Mouse (Mus musculus) spleen, postnatal 10 days (tissue): Measurements from ENCODE around the gene Scrn2.
A peak's percentile ranks its signal among the peaks of the same experiment; 100 is the strongest.

Experiments used
- DNase-seq, 2 experiments: peaks; one replicate each; pipeline ENCODE4 v3.0.0; 2021 to 2022; ENCODE audit warnings: low spot score in 2 of 2

The Scrn2 gene

GRCm38 (mm10) chr11:97029686-97030417 lies at the start of gene Scrn2:
Scrn2 (plus strand) TSS chr11:97029938.
- peak; percentile 87 to 89 for DNase-seq

- no peak for DNase-seq
Observed at GRCm38 (mm10) chr11:96980021-96980420, 49.7 kb upstream of the Scrn2 start.

GRCm38 (mm10) chr11:96981461-96981860 lies 48.3 kb upstream of the Scrn2 start:
- DNase-seq = no peak

GRCm38 (mm10) chr11:96982355-96982754 lies 47.4 kb upstream of the Scrn2 start:
- peak; percentile 68 to 87 for DNase-seq

- no peak for DNase-seq
Observed at GRCm38 (mm10) chr11:96982859-96983258, 46.9 kb upstream of the Scrn2 start, which contains the start of gene Sp2. Sp2 (minus strand) TSS chr11:96982959.

- no peak for DNase-seq
Observed at GRCm38 (mm10) chr11:96984903-96985302, 44.8 kb upstream of the Scrn2 start.

GRCm38 (mm10) chr11:96986463-96986862 lies 43.3 kb upstream of the Scrn2 start:
- no peak for DNase-seq

GRCm38 (mm10) chr11:96987873-96988655 lies 41.7 kb upstream of the Scrn2 start:
- peak in 1 of 2 experiments; percentile 56 for DNase-seq

- no peak for DNase-seq
Observed at GRCm38 (mm10) chr11:96991501-96991900, 38.2 kb upstream of the Scrn2 start.

- DNase-seq = no peak
Observed at GRCm38 (mm10) chr11:96992722-96993311, 36.9 kb upstream of the Scrn2 start.

GRCm38 (mm10) chr11:96995031-96995430 lies 34.7 kb upstream of the Scrn2 start:
- no peak for DNase-seq

- peak in 1 of 2 experiments; percentile 37 for DNase-seq
Observed at GRCm38 (mm10) chr11:96995836-96996772, 33.6 kb upstream of the Scrn2 start.

- no peak for DNase-seq
Observed at GRCm38 (mm10) chr11:96996773-96997379, 32.9 kb upstream of the Scrn2 start.

- DNase-seq = peak in 1 of 2 experiments; percentile 33
Observed at GRCm38 (mm10) chr11:96997380-96997956, 32.3 kb upstream of the Scrn2 start.

GRCm38 (mm10) chr11:97003170-97003569 lies 26.6 kb upstream of the Scrn2 start:
- no peak for DNase-seq

GRCm38 (mm10) chr11:97007093-97007794 lies 22.5 kb upstream of the Scrn2 start:
- no peak for DNase-seq

- DNase-seq = no peak
Observed at GRCm38 (mm10) chr11:97009198-97009790, 20.4 kb upstream of the Scrn2 start.

GRCm38 (mm10) chr11:97013121-97013670 lies 16.5 kb upstream of the Scrn2 start, which contains the start of gene Sp6:
Sp6 (plus strand) TSS chr11:97013394.
- no peak for DNase-seq
